Mouse (Mus musculus) MEL (cell line): ENCODE results near the gene Apex2. TPM values are rescaled to one million over a fixed set of nuclear protein-coding genes. Genes with fewer than 3 reads are reported as not detected.

Source experiments
- DNase-seq: peaks from one replicate; pipeline ENCODE4 v3.0.0; 2011; ENCODE audit warnings: low read depth, low spot score
- H3K27ac ChIP-seq: 2 replicates; pipeline ENCODE4 v1.5.1; 2012; ENCODE audit warnings: low read depth, mild to moderate bottlenecking, control low read depth, low read length, moderate library complexity; ENCODE audit not compliant: control insufficient read depth
- H3K27me3 ChIP-seq, 2 experiments: fragments of 150-350 bp in 1 of 2; sonication (generic) in 1 of 2; 2 replicates each; pipeline ENCODE4 v1.6.1; 2012; ENCODE audit warnings: low read length in 2 of 2, mild to moderate bottlenecking in 2 of 2, improper control_type of control experiment in 1 of 2, moderate library complexity in 1 of 2; ENCODE audit not compliant: insufficient read depth in 2 of 2, control insufficient read depth in 1 of 2
- H3K36me3 ChIP-seq, 2 experiments: 2 replicates each; pipeline ENCODE4 v1.6.1; 2012 to 2014; ENCODE audit warnings: low read length in 2 of 2, improper control_type of control experiment in 1 of 2, inconsistent platforms in 1 of 2, mild to moderate bottlenecking in 1 of 2; ENCODE audit not compliant: insufficient read depth in 2 of 2, control insufficient read depth in 1 of 2
- H3K4me1 ChIP-seq, 2 experiments: fragments of 150-350 bp in 1 of 2; sonication (generic) in 1 of 2; 2 replicates each; pipeline ENCODE4 v1.6.1; 2012; ENCODE audit warnings: low read length in 2 of 2, improper control_type of control experiment in 1 of 2, mild to moderate bottlenecking in 1 of 2; ENCODE audit not compliant: insufficient read depth in 2 of 2, control insufficient read depth in 1 of 2
- H3K4me3 ChIP-seq, 2 experiments: fragments of 150-350 bp in 1 of 2; sonication (generic) in 1 of 2; 2 replicates each; pipeline ENCODE4 v1.5.1; 2012; ENCODE audit warnings: low read depth in 2 of 2, low read length in 2 of 2, mild to moderate bottlenecking in 2 of 2, moderate library complexity in 2 of 2, control low read depth in 1 of 2, improper control_type of control experiment in 1 of 2; ENCODE audit not compliant: control insufficient read depth in 1 of 2, insufficient read depth in 1 of 2
- H3K79me2 ChIP-seq: 2 replicates; pipeline ENCODE4 v1.6.1; 2012; ENCODE audit warnings: mild to moderate bottlenecking, low read length, moderate library complexity; ENCODE audit not compliant: control insufficient read depth, poor library complexity, insufficient read depth
- H3K9ac ChIP-seq: 2 replicates; pipeline ENCODE4 v1.6.1; 2012; ENCODE audit warnings: low read depth, mild to moderate bottlenecking, control low read depth, low read length, moderate library complexity; ENCODE audit not compliant: control insufficient read depth, poor library complexity, severe bottlenecking
- H3K9me3 ChIP-seq: fragments of 150-350 bp; sonication (generic); replicated peaks from 2 replicates; pipeline ENCODE4 v1.6.1; 2012; ENCODE audit warnings: mild to moderate bottlenecking, low read length, improper control_type of control experiment, moderate library complexity; ENCODE audit not compliant: insufficient read depth
- BHLHE40 ChIP-seq: IDR thresholded peaks from 2 replicates; pipeline ENCODE4 v1.6.1; 2012; ENCODE audit warnings: low read depth, mild to moderate bottlenecking, inconsistent platforms, low read length, improper control_type of control experiment, borderline replicate concordance
- CHD1 ChIP-seq: IDR thresholded peaks from 2 replicates; pipeline ENCODE4 v1.6.1; 2012; ENCODE audit warnings: low read depth, mild to moderate bottlenecking, inconsistent platforms, low read length, improper control_type of control experiment
- CHD2 ChIP-seq: IDR thresholded peaks from 2 replicates; pipeline ENCODE4 v1.6.1; 2011; ENCODE audit warnings: low read length, improper control_type of control experiment
- CTCF ChIP-seq, 3 experiments: IDR thresholded peaks in 2 of 3; conservative IDR thresholded peaks in 1 of 3; 2 replicates each; pipeline ENCODE4 v1.5.1; 2011 to 2012; ENCODE audit warnings: low read length in 3 of 3, low read depth in 2 of 3, mild to moderate bottlenecking in 2 of 3, improper control_type of control experiment in 1 of 3, inconsistent platforms in 1 of 3, mixed read lengths in 1 of 3, moderate library complexity in 1 of 3; ENCODE audit not compliant: control insufficient read depth in 1 of 3, insufficient read depth in 1 of 3, poor library complexity in 1 of 3, severe bottlenecking in 1 of 3
- E2F4 ChIP-seq: IDR thresholded peaks from 2 replicates; pipeline ENCODE4 v1.6.1; 2011; ENCODE audit warnings: low read depth, low read length, improper control_type of control experiment, borderline replicate concordance
- ELF1 ChIP-seq: IDR thresholded peaks from 2 replicates; pipeline ENCODE4 v1.6.1; 2014; ENCODE audit warnings: low read depth, mild to moderate bottlenecking, inconsistent platforms, low read length, improper control_type of control experiment, moderate library complexity
- EP300 ChIP-seq, 2 experiments: IDR thresholded peaks; 2 replicates each; pipeline ENCODE4 v1.6.1; 2011; ENCODE audit warnings: improper control_type of control experiment in 2 of 2, low read length in 2 of 2, low read depth in 1 of 2, mild to moderate bottlenecking in 1 of 2
- ETS1 ChIP-seq: IDR thresholded peaks from 2 replicates; pipeline ENCODE4 v1.6.1; 2012; ENCODE audit warnings: low read depth, mild to moderate bottlenecking, inconsistent platforms, low read length, improper control_type of control experiment, moderate library complexity
- GABPA ChIP-seq: IDR thresholded peaks from 2 replicates; pipeline ENCODE4 v1.6.1; 2012; ENCODE audit warnings: low read depth, mild to moderate bottlenecking, inconsistent platforms, low read length, improper control_type of control experiment, moderate library complexity
- HCFC1 ChIP-seq: IDR thresholded peaks from 2 replicates; pipeline ENCODE4 v1.6.1; 2012; ENCODE audit warnings: low read depth, mild to moderate bottlenecking, inconsistent platforms, low read length, improper control_type of control experiment, moderate library complexity
- KAT2A ChIP-seq: conservative IDR thresholded peaks from 2 replicates; pipeline ENCODE4 v1.6.1; 2012; ENCODE audit warnings: low read depth, low read length, improper control_type of control experiment, inconsistent platforms
- MAFK ChIP-seq: IDR thresholded peaks from 2 replicates; pipeline ENCODE4 v1.6.1; 2011; ENCODE audit warnings: low read depth, mild to moderate bottlenecking, low read length, improper control_type of control experiment, borderline replicate concordance
- MAX ChIP-seq: IDR thresholded peaks from 2 replicates; pipeline ENCODE4 v1.6.1; 2011; ENCODE audit warnings: low read length, improper control_type of control experiment
- MEF2A ChIP-seq: IDR thresholded peaks from 2 replicates; pipeline ENCODE4 v1.6.1; 2014; ENCODE audit warnings: low read depth, mild to moderate bottlenecking, inconsistent platforms, low read length, improper control_type of control experiment; ENCODE audit not compliant: poor library complexity, insufficient replicate concordance, severe bottlenecking; ENCODE audit errors: extremely low read depth
- MXI1 ChIP-seq: IDR thresholded peaks from 2 replicates; pipeline ENCODE4 v1.6.1; 2011; ENCODE audit warnings: mild to moderate bottlenecking, low read depth, low read length, improper control_type of control experiment
- MYB ChIP-seq: IDR thresholded peaks from 2 replicates; pipeline ENCODE4 v1.6.1; 2011; ENCODE audit warnings: mild to moderate bottlenecking, low read depth, low read length, improper control_type of control experiment
- MYC ChIP-seq: IDR thresholded peaks from 2 replicates; pipeline ENCODE4 v1.6.1; 2011; ENCODE audit warnings: low read depth, mild to moderate bottlenecking, low read length, improper control_type of control experiment, moderate library complexity
- NELFE ChIP-seq: IDR thresholded peaks from 2 replicates; pipeline ENCODE4 v1.6.1; 2011; ENCODE audit warnings: low read depth, low read length, improper control_type of control experiment
- NRF1 ChIP-seq: IDR thresholded peaks from 2 replicates; pipeline ENCODE4 v1.6.1; 2014; ENCODE audit warnings: low read depth, mild to moderate bottlenecking, inconsistent platforms, low read length, improper control_type of control experiment, moderate library complexity; ENCODE audit not compliant: poor library complexity, insufficient read depth, severe bottlenecking
- POLR2A ChIP-seq, 2 experiments: IDR thresholded peaks; 2 replicates each; pipeline ENCODE4 v1.6.1; 2011 to 2012; ENCODE audit warnings: low read length in 2 of 2, mild to moderate bottlenecking in 2 of 2, control low read depth in 1 of 2, improper control_type of control experiment in 1 of 2, low read depth in 1 of 2, moderate library complexity in 1 of 2; ENCODE audit not compliant: control insufficient read depth in 1 of 2, insufficient read depth in 1 of 2, poor library complexity in 1 of 2
- POLR2AphosphoS2 ChIP-seq: IDR thresholded peaks from 2 replicates; pipeline ENCODE4 v1.6.1; 2011; ENCODE audit warnings: low read length, improper control_type of control experiment
- POLR2AphosphoS5 ChIP-seq: IDR thresholded peaks from 2 replicates; pipeline ENCODE4 v1.6.1; 2012; ENCODE audit warnings: low read depth, borderline replicate concordance, mild to moderate bottlenecking, inconsistent platforms, low read length, moderate library complexity, mixed read lengths
- RAD21 ChIP-seq: IDR thresholded peaks from 2 replicates; pipeline ENCODE4 v1.6.1; 2011; ENCODE audit warnings: mild to moderate bottlenecking, low read depth, low read length, improper control_type of control experiment
- RCOR1 ChIP-seq: IDR thresholded peaks from 2 replicates; pipeline ENCODE4 v1.6.1; 2012; ENCODE audit warnings: low read depth, mild to moderate bottlenecking, inconsistent platforms, low read length, improper control_type of control experiment
- SIN3A ChIP-seq: IDR thresholded peaks from 2 replicates; pipeline ENCODE4 v1.6.1; 2012; ENCODE audit warnings: low read length, improper control_type of control experiment, inconsistent platforms
- SMC3 ChIP-seq: IDR thresholded peaks from 2 replicates; pipeline ENCODE4 v1.6.1; 2011; ENCODE audit warnings: low read depth, low read length, improper control_type of control experiment
- TAL1 ChIP-seq: IDR thresholded peaks from 2 replicates; pipeline ENCODE4 v1.6.1; 2012; ENCODE audit warnings: mild to moderate bottlenecking, inconsistent platforms, low read length, moderate library complexity, mixed read lengths
- TBP ChIP-seq: IDR thresholded peaks from 2 replicates; pipeline ENCODE4 v1.8.0; 2011; ENCODE audit warnings: low read depth, low read length, improper control_type of control experiment
- TCF12 ChIP-seq: IDR thresholded peaks from 2 replicates; pipeline ENCODE4 v1.6.1; 2014; ENCODE audit warnings: low read depth, mild to moderate bottlenecking, inconsistent platforms, low read length, improper control_type of control experiment, moderate library complexity
- UBTF ChIP-seq: IDR thresholded peaks from 2 replicates; pipeline ENCODE4 v1.6.1; 2012; ENCODE audit warnings: low read depth, mild to moderate bottlenecking, inconsistent platforms, low read length, improper control_type of control experiment, moderate library complexity, borderline replicate concordance; ENCODE audit not compliant: insufficient read depth
- USF1 ChIP-seq: IDR thresholded peaks from 2 replicates; pipeline ENCODE4 v1.6.1; 2014; ENCODE audit warnings: low read depth, mild to moderate bottlenecking, inconsistent platforms, low read length, improper control_type of control experiment, moderate library complexity
- USF2 ChIP-seq, 2 experiments: IDR thresholded peaks; 2 replicates each; pipeline ENCODE4 v1.6.1; 2011 to 2012; ENCODE audit warnings: improper control_type of control experiment in 2 of 2, low read length in 2 of 2, borderline replicate concordance in 1 of 2, inconsistent platforms in 1 of 2, low read depth in 1 of 2, mild to moderate bottlenecking in 1 of 2; ENCODE audit not compliant: insufficient read depth in 1 of 2
- ZC3H11A ChIP-seq: IDR thresholded peaks from 2 replicates; pipeline ENCODE4 v1.6.1; 2012; ENCODE audit warnings: low read depth, mild to moderate bottlenecking, inconsistent platforms, low read length, improper control_type of control experiment
- ZKSCAN1 ChIP-seq: IDR thresholded peaks from 2 replicates; pipeline ENCODE4 v1.6.1; 2012; ENCODE audit warnings: low read depth, mild to moderate bottlenecking, inconsistent platforms, low read length, improper control_type of control experiment, moderate library complexity
- ZMIZ1 ChIP-seq: IDR thresholded peaks from 2 replicates; pipeline ENCODE4 v1.6.1; 2012; ENCODE audit warnings: low read depth, mild to moderate bottlenecking, inconsistent platforms, low read length, improper control_type of control experiment, moderate library complexity
- polyA plus RNA-seq, 2 experiments: library from polyadenylated mRNA; stranded (reverse) in 1 of 2; unstranded in 1 of 2; fragments of >175 nt in 1 of 2; fragments of >200 nt in 1 of 2; gene quantifications; 2 replicates each; pipeline versions ENCODE4 v1.2.1 to v1.2.4; 2012; ENCODE audit warnings: low replicate concordance in 2 of 2, low read depth in 1 of 2; ENCODE audit not compliant: insufficient read length in 2 of 2, insufficient read depth in 1 of 2, missing spikeins in 1 of 2
- total RNA-seq: library from RNA; depleted of rRNA; stranded (reverse); fragments of 300-350 nt; gene quantifications from 2 replicates; pipeline ENCODE4 v1.2.3, GENCODE M21; 2012

Apex2 gene
- total and polyA plus RNA-seq, 3 experiments, result 11.5 to 23.4 TPM; not detected in 1

DNA sequence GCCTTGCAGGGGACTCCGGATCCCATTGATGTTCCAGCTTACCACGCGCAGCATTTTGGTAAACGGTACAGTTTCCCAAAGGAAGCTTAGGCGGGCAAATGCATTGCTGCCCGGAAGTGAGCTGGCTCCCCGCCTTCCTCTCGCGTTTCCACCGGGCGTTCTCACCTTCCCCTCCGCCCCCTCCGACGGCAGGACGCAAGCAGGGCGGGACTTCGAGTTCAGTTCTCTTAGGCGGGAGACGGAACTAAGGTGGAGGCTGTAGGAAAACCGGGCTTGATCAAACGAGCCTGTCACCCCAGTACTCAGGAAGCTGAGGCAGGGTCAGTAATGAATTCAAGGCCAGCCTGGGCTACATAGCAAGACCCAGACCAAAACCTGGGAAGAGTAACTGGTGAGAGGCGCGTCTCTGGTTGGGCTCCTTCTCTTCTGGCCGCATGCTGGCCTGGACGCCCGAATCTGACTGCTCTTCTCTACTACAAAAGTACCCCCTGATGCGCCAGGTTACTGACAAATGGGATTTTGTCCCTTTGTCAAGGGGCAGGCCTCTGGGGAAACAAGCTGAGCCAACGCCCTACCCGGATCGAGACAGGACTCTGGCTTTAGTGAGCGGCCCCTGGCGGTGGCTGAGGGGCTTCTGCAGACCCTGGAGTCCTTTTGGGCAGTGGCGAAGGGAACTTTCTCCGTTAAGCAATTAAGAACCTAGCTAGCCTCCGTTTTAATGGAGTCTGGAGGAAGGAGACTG, 1.5 kb downstream of the Apex2 start, which contains the start of gene Pfkfb1:
Pfkfb1 (plus strand) TSS at position 207 of the 742 bp plus-strand sequence.
- DNase-seq, result peak; percentile 94
- Histone ChIP-seq H3K27me3 (no peaks in the 10 kb centered on the region), H3K9me3 (no peaks in the 10 kb centered on the region), H3K4me1 (peaks cover 0 to 6% of the 10 kb centered on the region in 2 experiments; a peak in 3 of 4 replicates), H3K9ac (peak within 1 kb of the TSS; percentile 90), H3K27ac (peak within 1 kb of the TSS; percentile 98), H3K4me3 (peak within 1 kb of the TSS; percentile 77 to 89), H3K79me2 (peaks cover 12% of the 10 kb centered on the region; the same call in 1 of the 2 replicates), H3K36me3 (peaks cover 1 to 14% of the 10 kb centered on the region in 2 experiments; a peak in 3 of 4 replicates)
- TF ChIP-seq RAD21, result peak; percentile 45
- no peak for TF ChIP-seq ZKSCAN1
- TF ChIP-seq TBP, result no peak; the same call in 1 of the 2 replicates
- TF ChIP-seq ZC3H11A, result peak; percentile 28
- TF ChIP-seq CHD1, result peak; percentile 57; the same call in 1 of the 2 replicates
- peak; percentile 90; the same call in 1 of the 2 replicates for TF ChIP-seq POLR2AphosphoS5
- TF ChIP-seq NRF1, result 0 out of 2 replicates have a peak, but pooled peaks have one; percentile 3
- TF ChIP-seq SMC3, result peak; percentile 70
- no peak for TF ChIP-seq MEF2A
- peak; percentile 82 to 95 for TF ChIP-seq POLR2A (IDR thresholded peaks at IDR 0.05; ENCODE audit: control insufficient read depth in 1 of 2, insufficient read depth in 1 of 2, low read depth in 1 of 2, low read length in 2 of 2, poor library complexity in 1 of 2)
- no peak for TF ChIP-seq MAFK
- no peak for TF ChIP-seq KAT2A
- TF ChIP-seq CHD2, result no peak
- peak; percentile 85 for TF ChIP-seq POLR2AphosphoS2
- TF ChIP-seq E2F4, result peak; percentile 65; the same call in 1 of the 2 replicates
- no peak for TF ChIP-seq EP300 (IDR thresholded peaks at IDR 0.05; ENCODE audit: low read depth in 1 of 2, low read length in 2 of 2)
- no peak for TF ChIP-seq UBTF
- TF ChIP-seq ZMIZ1, result peak; percentile 72; the same call in 1 of the 2 replicates
- TF ChIP-seq MYB, result no peak
- peak; percentile 69 for TF ChIP-seq SIN3A
- TF ChIP-seq NELFE, result peak; percentile 89
- no peak for TF ChIP-seq USF1
- peak; percentile 56 to 80 (median 67) for TF ChIP-seq CTCF (IDR thresholded peaks at IDR 0.05 in 2 of 3, conservative IDR thresholded peaks at IDR 0.05 in 1 of 3; ENCODE audit: control insufficient read depth in 1 of 3, insufficient read depth in 1 of 3, low read depth in 2 of 3, low read length in 3 of 3, poor library complexity in 1 of 3, severe bottlenecking in 1 of 3)
- no peak for TF ChIP-seq RCOR1
- TF ChIP-seq HCFC1, result peak; percentile 74
- TF ChIP-seq BHLHE40, result peak; percentile 10; the same call in 1 of the 2 replicates
- TF ChIP-seq ETS1, result peak; percentile 12; the same call in 1 of the 2 replicates
- no peak for TF ChIP-seq TCF12
- TF ChIP-seq MAX, result peak; percentile 66
- peak; percentile 75 for TF ChIP-seq MYC
- no peak for TF ChIP-seq GABPA
- no peak for TF ChIP-seq TAL1
- TF ChIP-seq USF2 (IDR thresholded peaks at IDR 0.05; ENCODE audit: borderline replicate concordance in 1 of 2, insufficient read depth in 1 of 2, low read depth in 1 of 2, low read length in 2 of 2), result no peak
- TF ChIP-seq ELF1, result peak; percentile 78
- TF ChIP-seq MXI1, result no peak; the same call in 1 of the 2 replicates
